Mouse (Mus musculus) cortical plate, adult 2 months (tissue): ENCODE results near the gene Man1a. TPM values are rescaled to one million over a fixed set of nuclear protein-coding genes. Genes with fewer than 3 reads are reported as not detected.

Source experiments
- H3K27ac ChIP-seq: fragments of 200-500 bp; 2 replicates; pipeline ENCODE4 v1.5.1; 2012; ENCODE audit warnings: low read length, control low read depth, inconsistent platforms; ENCODE audit not compliant: insufficient read depth
- H3K4me1 ChIP-seq: fragments of 200-500 bp; 2 replicates; pipeline ENCODE4 v1.6.1; 2011; ENCODE audit warnings: low read length; ENCODE audit not compliant: control insufficient read depth, insufficient read depth
- H3K4me3 ChIP-seq: fragments of 200-500 bp; 2 replicates; pipeline ENCODE4 v1.5.1; 2011; ENCODE audit warnings: mild to moderate bottlenecking, low read length, control low read depth; ENCODE audit not compliant: insufficient read depth
- CTCF ChIP-seq: fragments of 200-500 bp; IDR thresholded peaks from 2 replicates; pipeline ENCODE4 v1.5.1; 2011; ENCODE audit warnings: mild to moderate bottlenecking, control low read depth, low read length; ENCODE audit not compliant: insufficient read depth; ENCODE audit errors: extremely low read depth
- POLR2A ChIP-seq: fragments of 200-500 bp; IDR thresholded peaks from 2 replicates; pipeline ENCODE4 v1.6.1; 2011; ENCODE audit warnings: mild to moderate bottlenecking, low read length, control low read depth; ENCODE audit not compliant: insufficient read depth; ENCODE audit errors: extremely low read depth
- polyA plus RNA-seq: library from polyadenylated mRNA; depleted of rRNA; stranded (reverse); fragments of >200 nt; gene quantifications from 2 replicates; pipeline ENCODE4 v1.2.3, GENCODE M21; 2012; rRNA removed

Man1a gene
- 14.5 and 14.6 TPM in 2 replicates for polyA plus RNA-seq

DNA sequence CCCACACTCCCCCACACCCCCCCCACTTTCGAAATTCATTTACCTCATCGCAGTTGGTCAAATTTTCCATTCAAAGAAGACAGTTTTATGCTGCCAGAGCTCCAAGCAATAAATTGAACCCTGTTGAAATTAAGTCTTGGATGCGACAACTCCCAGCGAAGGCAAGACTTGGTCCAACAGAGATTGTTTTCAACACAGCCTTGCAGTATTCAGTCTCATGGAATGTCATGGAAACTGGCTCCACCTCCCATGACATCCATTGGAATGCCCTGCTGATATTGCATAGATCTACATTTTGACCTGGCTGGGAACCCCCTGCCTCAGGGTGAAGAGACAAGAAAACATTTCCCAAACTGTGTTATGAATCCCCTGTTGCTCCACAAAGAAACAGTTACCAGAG is at the start of gene Man1a:
Man1a (minus strand) TSS at position 190 of the 400 bp plus-strand sequence.
- Histone ChIP-seq H3K4me3 (peak within 1 kb of the TSS; percentile 65), H3K4me1 (peaks cover 2% of the 10 kb centered on the region; the same call in 1 of the 2 replicates), H3K27ac (peak within 1 kb of the TSS; percentile 70)
- TF ChIP-seq POLR2A: no peak
- TF ChIP-seq CTCF: no peak

DNA sequence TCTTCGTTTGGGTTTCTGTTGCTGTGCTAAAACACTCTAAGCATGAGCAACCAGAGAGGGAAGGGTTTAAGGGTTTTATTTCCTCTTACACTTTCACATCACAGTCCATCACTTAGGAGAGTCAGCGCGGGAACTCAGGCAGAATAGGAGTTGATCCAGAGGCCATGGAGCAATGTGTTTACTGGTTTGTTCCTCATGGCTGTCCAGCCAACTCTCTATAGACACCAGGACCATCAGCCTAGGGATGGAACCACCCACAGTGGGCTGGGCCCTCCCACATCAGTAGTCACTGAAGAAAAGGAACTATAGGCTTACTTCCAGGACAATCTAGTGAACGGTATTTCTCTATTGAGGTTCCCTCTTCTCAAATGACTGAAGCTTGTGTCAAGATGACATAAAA is 45.4 kb upstream of the Man1a start:
- no peaks in the 10 kb centered on the region for H3K4me1 ChIP-seq
- H3K27ac ChIP-seq: no peak overlapping the region
- H3K4me3 ChIP-seq: no peak overlapping the region
- TF ChIP-seq POLR2A: no peak
- no peak for TF ChIP-seq CTCF

DNA sequence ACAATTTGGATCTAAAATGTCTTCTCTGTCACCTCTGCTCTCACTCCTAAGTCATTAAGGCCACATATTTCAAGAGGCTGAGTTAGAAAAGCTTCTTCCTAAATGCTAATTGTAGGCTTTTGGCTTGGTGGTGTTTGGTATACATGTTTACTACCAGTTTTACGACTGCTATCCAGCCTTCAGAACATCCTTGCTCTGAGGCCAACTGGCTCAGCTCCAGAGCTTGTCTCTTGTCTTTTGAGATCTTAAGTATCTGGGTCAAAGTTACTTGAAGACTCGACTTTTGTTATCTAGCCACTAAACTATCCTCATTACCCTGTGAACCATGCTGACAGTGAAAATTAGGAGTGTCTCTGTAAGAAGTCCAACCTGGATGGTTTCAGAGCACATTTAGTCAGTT is 44.0 kb upstream of the Man1a start:
- TF ChIP-seq CTCF (no peak), POLR2A (no peak)
- no peak overlapping the region for H3K4me3 ChIP-seq
- no peak overlapping the region; the same call in 1 of the 2 replicates for H3K27ac ChIP-seq
- H3K4me1 ChIP-seq: no peaks in the 10 kb centered on the region

DNA sequence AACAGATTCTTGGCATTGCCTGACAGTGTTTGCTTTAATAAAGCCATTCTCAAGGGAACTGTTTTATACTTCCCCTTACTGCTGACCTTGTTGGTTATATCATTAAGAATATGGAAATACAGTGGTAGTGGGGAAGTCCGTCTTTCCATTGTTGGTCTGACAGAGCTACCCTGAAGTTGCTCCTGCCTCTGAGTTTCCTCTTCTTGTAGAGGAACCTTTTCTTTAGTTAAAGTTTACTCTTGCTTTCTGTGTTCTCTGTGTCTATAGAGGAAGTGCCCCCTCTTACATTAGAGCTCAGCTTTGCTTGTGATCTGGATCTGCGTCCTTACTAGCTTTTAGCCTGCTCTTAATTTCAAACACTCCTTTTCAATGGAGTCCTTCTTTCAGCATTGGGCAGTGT is 42.9 kb upstream of the Man1a start:
- Histone ChIP-seq H3K4me3 (no peak overlapping the region), H3K27ac (peak overlapping the region; percentile 40; the same call in 1 of the 2 replicates), H3K4me1 (no peaks in the 10 kb centered on the region)
- TF ChIP-seq CTCF (no peak), POLR2A (no peak)

DNA sequence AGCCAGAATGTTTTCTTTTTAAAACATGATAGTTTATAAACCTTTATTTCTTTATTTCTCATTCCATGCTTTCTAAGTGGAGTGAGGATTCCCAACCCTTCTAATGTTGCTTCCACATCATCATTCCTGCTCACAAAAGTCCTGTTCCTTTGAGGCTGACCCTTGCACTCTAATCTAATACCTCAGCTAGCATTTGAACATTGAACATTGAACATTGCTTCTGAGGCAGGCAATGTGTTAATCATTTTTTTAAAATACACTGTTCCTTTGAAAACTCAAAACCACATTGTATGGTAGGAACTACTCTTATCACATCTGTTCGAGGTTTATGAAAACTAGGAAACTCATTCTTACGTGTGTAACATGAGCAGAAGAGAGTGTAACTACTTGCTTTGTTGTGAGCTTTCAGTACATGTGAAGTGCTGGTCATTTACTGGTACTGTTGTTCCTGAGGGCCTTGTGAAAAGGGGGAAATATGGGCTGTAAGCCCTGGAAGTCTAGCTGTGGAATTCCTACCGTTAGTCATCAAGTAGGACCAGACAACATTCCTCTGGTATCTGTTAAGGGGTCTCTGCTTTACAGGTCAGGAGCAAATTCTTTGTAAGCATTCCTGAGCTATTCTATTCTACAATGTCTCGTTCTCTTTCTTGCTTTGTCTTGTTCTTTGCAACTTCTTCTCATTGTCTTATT is 42.0 kb upstream of the Man1a start:
- Histone ChIP-seq H3K27ac (no peak overlapping the region), H3K4me1 (no peaks in the 10 kb centered on the region), H3K4me3 (no peak overlapping the region)
- no peak for TF ChIP-seq CTCF
- TF ChIP-seq POLR2A: no peak

DNA sequence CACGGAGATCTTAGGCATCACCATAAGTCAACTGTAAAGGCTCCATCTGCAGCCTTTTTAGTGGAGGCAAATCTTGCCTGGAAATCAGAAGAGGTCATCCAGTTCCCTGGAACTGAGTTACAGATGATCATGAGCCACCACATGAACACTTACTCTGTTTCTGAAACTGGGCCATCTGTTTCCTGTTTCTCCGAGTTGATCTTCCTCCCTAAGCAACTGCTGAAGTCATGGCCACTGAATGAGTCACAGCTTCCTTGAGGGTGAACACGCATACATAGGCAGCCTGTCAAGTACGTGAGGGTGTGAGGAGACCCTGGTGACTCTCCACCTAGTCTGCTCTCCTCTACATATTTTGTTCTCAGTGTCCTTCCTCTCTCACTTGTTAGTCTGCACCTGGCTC is 41.4 kb upstream of the Man1a start:
- H3K4me1 ChIP-seq: no peaks in the 10 kb centered on the region
- no peak overlapping the region for H3K27ac ChIP-seq
- no peak overlapping the region for H3K4me3 ChIP-seq
- TF ChIP-seq POLR2A: no peak
- TF ChIP-seq CTCF: no peak

DNA sequence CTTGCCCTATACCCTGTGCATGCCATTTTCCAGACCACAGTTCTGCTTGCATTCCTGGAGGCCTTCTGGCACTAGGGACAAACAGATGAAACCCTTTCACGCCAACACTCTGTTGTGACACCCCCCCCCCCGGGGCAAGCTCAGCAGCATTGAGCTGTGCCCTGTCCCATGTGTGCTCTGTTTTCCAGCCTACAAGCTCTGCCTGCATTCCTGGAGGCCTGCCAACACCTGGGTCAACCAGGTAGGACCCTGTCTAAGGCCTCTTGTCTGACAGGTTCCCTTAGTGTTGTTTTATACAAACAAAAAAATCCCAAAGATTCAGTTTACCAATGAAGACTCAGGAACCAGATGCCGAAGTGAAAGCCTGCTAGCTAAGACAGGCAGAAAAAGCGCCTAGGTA is 27.3 kb upstream of the Man1a start:
- TF ChIP-seq CTCF (no peak), POLR2A (no peak)
- no peaks in the 10 kb centered on the region for H3K4me1 ChIP-seq
- no peak overlapping the region for H3K4me3 ChIP-seq
- no peak overlapping the region for H3K27ac ChIP-seq

DNA sequence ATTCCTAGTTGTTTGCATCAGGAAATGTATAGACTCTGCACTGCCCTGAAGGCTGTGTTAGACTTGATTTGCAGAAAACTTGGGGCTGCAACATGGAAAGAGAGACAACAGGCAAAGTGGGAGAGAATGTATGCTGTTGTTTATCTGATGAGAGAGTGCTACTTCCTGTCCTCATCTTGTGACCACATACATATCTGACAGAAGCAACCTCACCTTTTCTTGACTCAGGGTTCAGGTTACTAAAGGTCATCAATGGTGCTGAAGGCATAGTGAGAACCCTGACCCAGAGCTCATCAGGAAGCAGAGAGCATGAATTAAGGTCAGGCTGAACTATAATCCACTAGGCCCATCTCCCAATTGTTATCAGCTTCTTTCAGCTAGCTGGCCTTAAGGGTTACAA is 15.7 kb upstream of the Man1a start:
- Histone ChIP-seq H3K4me3 (no peak overlapping the region), H3K27ac (no peak overlapping the region), H3K4me1 (no peaks in the 10 kb centered on the region)
- TF ChIP-seq POLR2A: no peak
- no peak for TF ChIP-seq CTCF

DNA sequence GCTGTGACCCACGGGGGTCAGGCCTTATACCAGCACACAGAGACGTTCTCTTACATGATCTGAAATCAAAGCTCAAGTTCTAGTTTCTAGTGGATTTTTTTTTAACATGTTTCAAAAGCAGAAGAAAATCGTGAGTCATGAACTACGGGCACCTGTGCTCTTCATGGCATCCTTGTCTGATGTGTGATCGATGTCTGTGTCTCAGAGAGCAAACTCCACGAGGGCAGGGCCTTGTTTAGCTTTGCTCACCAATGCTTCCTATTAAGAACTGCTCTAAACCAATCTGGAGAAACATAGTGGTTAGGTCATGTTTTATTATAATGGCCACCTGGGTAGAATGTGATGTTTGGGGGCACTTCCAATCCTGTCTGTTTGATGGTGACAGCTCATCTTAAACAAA is 13.5 kb upstream of the Man1a start:
- no peak for TF ChIP-seq POLR2A
- TF ChIP-seq CTCF: no peak
- H3K4me3 ChIP-seq: no peak overlapping the region
- H3K4me1 ChIP-seq: no peaks in the 10 kb centered on the region
- H3K27ac ChIP-seq: no peak overlapping the region

DNA sequence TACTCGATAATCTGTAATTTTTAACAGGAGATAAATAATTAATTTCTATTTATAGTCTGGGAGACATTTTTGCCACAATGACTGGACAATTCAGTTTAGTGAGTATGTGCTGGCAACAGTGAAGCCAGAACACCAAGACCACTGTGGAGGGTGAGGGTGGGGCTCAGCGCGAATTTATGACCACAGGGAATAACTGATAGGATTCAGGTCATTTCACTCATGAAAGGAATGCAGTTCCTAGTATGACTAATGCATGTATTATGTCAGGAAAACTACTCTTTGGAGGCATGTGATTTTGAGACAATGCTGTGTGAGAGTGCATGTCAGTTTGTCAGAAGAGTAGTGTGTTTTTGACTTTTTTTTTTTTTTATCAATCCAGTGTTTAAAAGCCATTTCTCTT is 10.9 kb upstream of the Man1a start:
- Histone ChIP-seq H3K4me1 (no peaks in the 10 kb centered on the region), H3K27ac (no peak overlapping the region), H3K4me3 (no peak overlapping the region)
- TF ChIP-seq POLR2A: no peak
- no peak for TF ChIP-seq CTCF

DNA sequence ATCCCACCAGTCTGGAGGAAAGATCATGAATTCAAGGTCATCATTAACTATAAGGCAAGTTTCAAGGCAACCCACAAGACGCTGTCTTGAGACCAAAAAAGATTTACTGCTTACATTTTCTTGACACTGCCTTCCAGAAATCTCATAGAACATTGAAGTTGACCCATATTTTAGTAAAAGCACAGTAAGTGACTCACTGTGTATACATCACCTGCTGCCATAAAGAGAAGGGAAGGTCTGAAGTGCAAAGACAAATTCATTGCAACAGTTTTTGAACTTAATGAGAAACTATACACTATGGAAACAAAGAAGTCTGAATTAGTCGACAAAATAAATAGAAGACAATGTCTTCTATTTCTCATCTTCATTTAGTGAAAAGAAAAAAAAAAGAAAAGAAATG is 8.7 kb upstream of the Man1a start:
- H3K27ac ChIP-seq: no peak overlapping the region
- no peak overlapping the region for H3K4me3 ChIP-seq
- TF ChIP-seq POLR2A: no peak
- no peak for TF ChIP-seq CTCF
- no peaks in the 10 kb centered on the region for H3K4me1 ChIP-seq

DNA sequence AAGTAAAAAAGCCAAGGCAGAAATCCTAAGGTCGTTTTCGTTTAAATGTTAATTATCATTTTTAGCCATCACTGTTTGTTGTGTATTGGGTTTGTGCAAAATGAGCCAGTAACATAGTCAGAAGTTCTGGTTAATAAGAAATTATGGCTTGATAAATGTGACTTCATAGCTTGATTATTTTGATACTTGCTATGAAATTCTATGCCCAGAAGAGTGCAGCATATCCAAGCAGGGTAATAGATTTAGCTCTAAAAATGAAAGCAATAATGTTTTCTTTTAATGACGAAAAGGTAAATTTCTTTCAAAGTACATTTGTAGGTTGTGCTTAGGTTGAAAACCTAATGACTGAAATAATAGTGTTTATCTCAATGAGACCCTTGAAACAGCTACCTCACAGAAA is 596 bp upstream of the Man1a start:
- TF ChIP-seq POLR2A: no peak
- no peak for TF ChIP-seq CTCF
- H3K4me1 ChIP-seq: peaks cover 2% of the 10 kb centered on the region; the same call in 1 of the 2 replicates
- peak overlapping the region; percentile 65; the same call in 1 of the 2 replicates for H3K4me3 ChIP-seq
- H3K27ac ChIP-seq: no peak overlapping the region
